Mouse (Mus musculus) adrenal gland, postnatal 36 days (tissue): ENCODE measurements around the gene Fyb. TPM values are rescaled to one million over a fixed set of nuclear protein-coding genes. Genes with fewer than 3 reads are reported as not detected.

Source experiments
- DNase-seq, 2 experiments: peaks; one replicate each; pipeline ENCODE4 v3.0.0; 2021; ENCODE audit warnings: mixed read lengths in 1 of 2
- total RNA-seq, 2 experiments: library from RNA; stranded (reverse); gene quantifications; 2 replicates each; pipeline ENCODE4 v1.2.3; 2021

Gene Fyb
- total RNA-seq, 2 experiments from 2014 or later = 22.9 to 27.0 TPM

GRCm38 (mm10) chr15:6600314-6600713 lies 77.7 kb downstream of the Fyb start:
- no peak for DNase-seq

DNA sequence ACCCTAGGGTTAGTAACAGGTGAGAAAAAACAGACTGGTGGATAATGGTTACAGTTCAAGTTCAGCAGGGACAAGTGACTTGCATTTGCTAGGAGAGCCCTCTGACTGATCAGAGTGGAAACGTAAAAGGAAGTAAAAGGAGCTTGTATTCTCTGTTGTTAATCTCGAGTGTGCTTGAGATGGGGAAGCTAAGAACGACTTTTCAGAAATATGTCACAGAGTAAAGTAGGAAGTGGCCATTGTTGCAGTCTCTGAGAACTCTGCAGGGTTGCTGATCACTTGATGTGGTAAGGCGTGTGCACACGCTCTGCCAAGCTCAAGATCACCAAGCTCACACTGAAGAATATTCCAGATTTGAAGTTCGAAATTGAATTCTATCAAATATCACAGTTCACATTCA lies 78.7 kb downstream of the Fyb start:
- no peak for DNase-seq

DNA sequence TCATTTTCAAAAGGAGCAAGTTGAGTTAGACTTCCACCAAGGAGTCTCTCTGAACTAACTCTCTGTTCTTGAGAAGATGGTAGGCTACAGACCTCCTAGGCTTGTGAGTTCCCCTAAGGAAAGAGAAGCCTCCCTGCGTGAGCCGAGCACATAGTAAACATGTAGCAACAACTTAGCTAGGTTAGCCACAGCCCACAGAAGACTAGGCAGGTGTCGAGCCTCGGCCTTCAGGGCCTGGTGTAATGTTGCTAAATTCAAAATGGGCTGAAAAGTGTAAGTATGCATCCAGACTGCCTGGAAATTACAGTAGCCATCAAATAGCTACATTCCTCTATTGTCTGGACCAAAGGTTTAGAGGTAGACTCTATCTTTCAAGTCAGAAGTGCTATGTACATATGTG lies 79.3 kb downstream of the Fyb start:
- no peak for DNase-seq

GRCm38 (mm10) chr15:6610703-6611102 lies 88.0 kb downstream of the Fyb start:
- DNase-seq = no peak

DNA sequence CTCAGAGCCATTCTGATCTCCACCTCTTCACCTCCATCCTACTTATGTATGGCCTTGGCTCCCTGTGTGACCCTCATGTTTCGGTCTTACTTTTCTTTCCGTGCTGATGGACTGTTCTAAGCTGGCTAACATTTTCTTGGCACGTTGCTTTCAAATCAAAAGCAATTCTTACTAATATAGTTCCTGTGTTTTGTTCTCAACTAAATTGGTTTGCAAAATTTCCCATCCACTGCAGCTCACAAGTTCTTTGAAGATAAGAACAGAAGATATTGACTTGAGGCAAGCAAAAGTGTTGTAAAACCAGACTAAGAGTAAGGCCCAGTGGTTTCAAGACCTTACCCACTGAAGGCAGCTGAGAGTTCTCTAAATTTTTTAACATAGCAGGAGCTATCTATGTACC lies 90.2 kb downstream of the Fyb start:
- no peak for DNase-seq

DNA sequence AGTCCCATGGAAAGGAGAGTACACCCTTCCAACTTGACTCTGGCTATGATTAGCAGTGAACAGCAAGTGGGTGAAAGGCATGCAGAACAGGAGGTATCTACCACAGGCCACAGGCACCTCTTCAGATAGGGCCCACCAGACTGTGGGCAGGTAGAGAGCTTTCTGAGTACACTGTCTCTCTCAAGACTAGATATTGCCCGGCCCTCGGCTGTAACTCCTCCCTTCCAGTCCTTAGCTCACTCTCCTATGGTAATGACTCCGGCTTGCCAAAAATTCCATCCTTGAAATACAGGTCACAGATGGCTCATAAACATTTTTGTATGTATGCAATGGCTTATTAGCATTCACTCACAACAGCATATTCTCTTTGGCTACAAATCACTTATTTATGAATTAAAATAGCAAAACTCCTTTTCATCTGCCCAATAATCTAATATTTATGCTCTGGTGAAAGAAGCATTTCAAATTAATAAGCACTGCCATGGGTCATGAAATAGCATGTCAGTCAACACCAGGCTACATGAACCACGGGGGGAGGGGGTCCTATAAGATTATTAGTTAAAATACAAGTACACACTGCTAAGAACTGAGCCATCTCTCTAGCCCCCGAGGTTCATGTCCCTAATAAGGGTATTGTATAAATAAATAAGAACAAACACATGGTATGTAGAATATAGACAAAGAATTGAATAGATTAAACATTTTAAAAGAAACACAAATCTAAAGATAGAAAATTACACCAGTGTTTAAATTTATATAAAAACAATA lies 93.9 kb downstream of the Fyb start:
- no peak for DNase-seq

GRCm38 (mm10) chr15:6619558-6620316 lies 97.1 kb downstream of the Fyb start:
- DNase-seq = no peak

- DNase-seq = peak; percentile 83 to 87
Observed at GRCm38 (mm10) chr15:6622512-6622911, 99.9 kb downstream of the Fyb start.

GRCm38 (mm10) chr15:6623529-6624228 lies 101.0 kb downstream of the Fyb start:
- DNase-seq = no peak

- DNase-seq = peak in 1 of 2 experiments; percentile 2
Observed at GRCm38 (mm10) chr15:6624365-6625182, 101.9 kb downstream of the Fyb start.

GRCm38 (mm10) chr15:6625607-6626033 lies 103.0 kb downstream of the Fyb start:
- DNase-seq = peak; percentile 50 to 66

DNA sequence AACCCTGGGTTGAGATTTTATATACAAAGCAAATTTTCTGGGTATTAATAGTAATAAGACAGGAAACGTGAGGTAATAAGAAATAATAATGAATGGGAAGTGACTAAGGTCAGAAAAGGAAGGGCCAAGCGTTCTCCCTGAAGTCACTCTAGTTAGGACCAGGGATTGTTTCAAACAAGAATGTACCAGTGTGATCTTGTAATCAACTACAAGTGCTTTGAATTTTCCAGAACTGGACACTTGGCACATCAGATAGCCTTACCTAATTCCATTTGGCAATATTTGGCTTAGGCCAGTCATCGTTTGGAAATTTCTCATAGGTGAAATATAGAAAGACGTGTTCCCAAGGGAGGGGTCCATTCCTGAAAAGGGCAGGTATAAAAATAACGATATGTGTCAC lies 103.5 kb downstream of the Fyb start:
- DNase-seq = no peak

GRCm38 (mm10) chr15:6628431-6629077 lies 105.9 kb downstream of the Fyb start:
- no peak for DNase-seq

- no peak for DNase-seq
Observed at GRCm38 (mm10) chr15:6629174-6629573, 106.5 kb downstream of the Fyb start.

DNA sequence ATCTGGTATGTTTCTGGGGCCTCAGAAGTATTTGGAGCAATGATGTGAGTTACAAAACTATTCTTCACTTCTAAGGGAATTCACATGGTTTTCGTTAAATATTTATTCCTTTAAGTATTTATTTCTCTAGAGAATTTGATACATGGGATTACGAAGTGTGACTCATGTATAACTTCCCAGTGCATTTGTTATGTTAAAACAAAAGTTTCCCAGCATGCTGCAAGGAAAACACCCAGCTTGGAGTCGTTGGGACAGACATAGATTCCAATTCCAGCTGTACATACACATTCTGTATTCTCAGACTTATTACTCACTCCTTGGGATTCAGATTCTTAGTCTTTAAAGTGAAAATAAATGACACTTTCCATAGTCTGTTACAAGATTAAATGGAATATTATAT lies 112.8 kb downstream of the Fyb start:
- no peak for DNase-seq

DNA sequence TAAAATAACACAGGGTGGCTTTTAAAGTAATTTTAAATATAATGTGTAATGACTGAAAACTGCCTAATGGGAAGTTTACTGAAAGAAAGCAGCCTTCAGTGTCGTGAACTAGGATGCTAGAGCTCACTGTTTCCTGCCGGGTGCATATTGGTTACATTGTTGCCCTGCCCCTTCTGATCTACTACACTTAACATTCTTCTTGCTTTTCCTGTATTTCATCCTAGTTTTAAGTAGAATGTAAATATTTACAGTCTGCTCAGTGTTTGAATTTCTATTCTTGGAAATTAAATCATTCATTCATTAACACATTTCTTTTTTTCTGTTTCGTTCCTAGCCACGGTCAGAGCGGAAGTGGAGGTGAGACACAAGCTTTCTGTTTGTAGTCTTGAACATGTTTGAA lies 119.6 kb downstream of the Fyb start:
- DNase-seq = no peak

DNA sequence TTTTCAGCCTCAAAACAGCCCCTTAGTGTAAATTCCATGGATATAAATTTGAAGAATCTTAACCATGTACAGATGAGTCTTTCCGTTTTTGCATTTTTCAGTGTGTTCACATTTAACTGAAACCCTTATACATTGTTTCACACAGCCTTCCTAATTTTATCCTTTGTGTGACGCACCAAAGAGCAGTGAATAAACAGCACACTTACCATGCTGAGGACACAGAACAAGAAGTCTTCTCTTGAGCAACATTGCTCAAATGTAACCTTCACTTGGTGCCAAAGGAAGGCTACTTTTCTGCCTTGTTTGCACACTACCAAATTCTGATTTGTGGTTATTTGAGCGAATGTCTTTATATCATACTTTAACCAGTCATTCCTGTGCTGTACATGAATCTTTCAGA lies 122.8 kb downstream of the Fyb start:
- DNase-seq = no peak

- no peak for DNase-seq
Observed at GRCm38 (mm10) chr15:6647066-6647465, 124.4 kb downstream of the Fyb start.

DNA sequence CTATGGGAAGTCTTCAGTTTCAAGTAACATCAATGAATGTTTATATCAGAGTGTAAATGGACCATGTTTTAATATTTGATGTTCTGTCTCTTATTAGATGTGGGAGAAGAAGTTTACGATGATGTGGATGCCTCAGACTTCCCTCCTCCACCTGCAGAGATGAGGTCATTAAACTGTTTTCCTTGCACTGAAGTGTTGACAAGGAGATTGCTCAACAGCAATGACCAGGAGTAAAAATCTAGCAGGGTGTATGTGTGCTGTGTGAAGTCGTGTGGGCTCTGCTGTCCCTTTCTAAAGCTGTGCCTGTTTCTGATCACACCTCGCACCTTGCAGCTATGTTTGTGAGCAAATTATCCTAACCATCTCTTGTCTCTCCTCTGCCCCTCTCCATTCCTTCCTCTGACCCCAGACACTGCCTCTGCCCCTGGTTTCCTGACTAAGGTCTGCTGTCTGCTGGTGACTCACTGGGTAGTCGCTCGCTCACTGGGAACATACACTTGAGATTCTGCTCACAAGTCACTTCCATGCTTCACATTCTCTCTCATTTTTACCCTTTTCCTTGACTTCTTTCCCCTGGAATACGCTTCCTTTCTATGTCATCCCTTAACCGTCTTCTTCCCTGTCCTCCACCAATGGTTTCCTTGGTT lies 126.2 kb downstream of the Fyb start:
- DNase-seq = no peak

DNA sequence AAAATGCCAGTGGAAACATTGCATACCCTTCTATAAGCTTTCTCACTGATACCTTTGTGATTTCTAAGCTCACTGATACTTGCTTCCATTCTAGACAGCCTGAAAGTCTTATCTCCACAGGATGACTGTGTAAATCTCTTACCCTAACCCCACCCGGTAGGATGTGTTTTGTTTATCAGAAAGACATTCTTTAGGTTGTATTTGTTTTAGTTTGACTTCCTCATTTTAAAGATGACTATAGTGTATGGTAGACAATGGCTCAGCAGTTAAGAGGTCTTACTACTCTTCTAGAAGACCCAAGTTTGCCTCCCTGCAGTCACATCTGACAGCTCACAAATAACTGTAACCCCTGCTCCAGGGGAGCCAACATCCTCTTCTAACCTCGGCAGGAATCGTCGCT lies 130.4 kb downstream of the Fyb start:
- DNase-seq = no peak

DNA sequence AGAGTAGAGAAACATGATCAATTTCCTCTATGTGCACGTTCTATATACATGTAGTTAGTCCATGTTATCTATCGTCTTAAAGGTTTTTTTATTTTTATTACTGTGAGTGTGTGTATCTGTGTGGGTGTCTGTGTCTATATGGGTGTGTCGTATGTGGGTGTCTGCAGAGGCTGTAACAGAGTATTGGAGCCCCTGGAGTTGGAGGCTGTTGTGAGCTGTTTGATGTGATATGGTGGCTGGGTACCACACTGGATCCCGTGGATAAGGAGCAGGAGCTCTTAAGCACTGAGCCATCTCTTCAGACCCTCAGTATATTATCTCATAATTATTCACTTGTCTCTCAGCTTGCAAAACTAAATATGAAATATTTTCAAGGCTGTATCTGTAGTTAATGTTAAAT lies 135.4 kb downstream of the Fyb start:
- no peak for DNase-seq
